Mouse (Mus musculus): ENCODE data around the gene Nek6.
A peak's percentile ranks its signal among the peaks of the same experiment; 100 is the strongest.

Nek6 gene

DNA sequence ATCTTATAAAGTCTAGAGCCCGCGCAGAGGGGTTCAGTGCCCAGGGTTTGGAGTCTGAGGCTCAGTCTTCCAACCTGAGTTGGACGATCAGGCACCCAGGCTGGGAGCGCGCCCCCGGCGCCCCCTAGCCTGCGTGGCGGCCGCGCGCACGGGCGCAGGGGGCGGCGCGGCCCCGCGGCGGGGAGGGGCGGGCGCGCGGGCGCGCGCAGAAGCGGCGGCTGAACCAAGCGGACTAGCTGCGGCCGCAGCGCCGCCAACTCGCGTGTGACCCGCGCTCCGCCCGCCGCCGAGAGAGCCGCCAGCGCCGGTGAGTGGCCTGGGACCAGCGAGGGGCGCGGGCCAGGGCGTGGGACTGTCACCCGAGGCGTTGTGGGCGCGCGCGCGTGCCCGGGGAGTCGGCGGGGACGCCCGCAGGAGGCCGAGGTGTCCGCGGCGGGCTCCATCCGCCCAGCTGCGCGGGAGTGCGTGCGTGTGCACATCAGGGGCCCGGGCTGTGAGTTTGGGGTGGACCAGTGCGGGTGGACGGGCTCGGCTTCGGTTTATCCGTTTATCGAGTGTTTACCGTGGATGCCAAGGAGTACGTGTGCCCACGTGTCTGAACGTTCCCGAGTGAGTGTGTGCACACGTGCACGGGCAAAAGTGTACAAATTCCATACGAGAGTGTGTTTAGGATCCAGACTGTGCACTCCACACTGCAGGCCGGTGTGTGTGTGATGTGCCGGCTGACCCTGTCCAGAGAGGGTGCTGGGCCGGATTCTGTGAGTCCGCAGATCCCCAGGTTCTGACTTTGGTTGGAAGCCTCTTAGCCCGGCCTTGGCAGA is at the start of gene Nek6:
Gene Nek6, plus strand, starts transcription at position 157 of the 821 bp plus-strand sequence.
- peak; percentile 50; the same call in 1 of the 2 replicates for ATAC-seq (ENCODE audit: insufficient number of reproducible peaks, low FRiP score, low TSS enrichment)

DNA sequence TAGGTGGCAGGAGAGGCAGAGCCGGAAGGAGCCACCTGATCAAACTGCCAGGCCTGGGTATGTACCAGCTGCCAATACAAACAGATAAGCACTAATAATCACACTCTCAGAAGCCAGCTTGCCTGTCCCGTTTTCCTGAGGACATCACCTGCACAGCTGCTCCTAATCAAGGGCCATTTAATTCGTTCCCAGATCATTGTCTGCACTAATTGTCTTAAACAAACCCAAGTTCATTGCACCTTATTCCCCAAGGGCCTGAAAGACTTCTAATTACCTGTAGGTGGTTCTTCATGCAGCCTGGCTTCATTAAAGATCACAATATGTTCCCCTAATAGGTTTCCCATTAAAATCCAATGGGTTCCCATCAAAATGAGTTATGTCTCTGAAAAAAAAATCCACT is 49.1 kb upstream of the Nek6 start:
- no peak for ATAC-seq (ENCODE audit: insufficient number of reproducible peaks, low FRiP score, low TSS enrichment)

DNA sequence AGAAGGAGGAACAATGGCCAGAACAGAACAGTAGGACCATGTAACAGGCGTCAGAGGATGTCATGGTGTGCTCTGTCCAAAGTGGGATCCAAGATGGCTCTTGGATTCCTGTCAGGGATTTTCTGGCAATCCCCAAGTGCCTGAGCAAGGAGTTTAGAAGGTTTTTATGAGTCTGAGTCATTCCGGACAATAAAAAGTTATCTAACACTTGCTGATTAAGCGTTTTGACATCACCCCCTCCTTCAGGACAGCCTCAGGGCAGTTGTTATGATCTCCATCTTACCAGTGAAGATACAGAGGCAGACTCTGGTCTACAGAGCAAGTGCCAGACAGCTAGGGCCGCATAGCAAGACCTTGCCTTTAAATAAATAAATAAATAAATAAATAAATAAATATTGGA is 42.6 kb upstream of the Nek6 start:
- no peak for ATAC-seq (ENCODE audit: insufficient number of reproducible peaks, low FRiP score, low TSS enrichment)

DNA sequence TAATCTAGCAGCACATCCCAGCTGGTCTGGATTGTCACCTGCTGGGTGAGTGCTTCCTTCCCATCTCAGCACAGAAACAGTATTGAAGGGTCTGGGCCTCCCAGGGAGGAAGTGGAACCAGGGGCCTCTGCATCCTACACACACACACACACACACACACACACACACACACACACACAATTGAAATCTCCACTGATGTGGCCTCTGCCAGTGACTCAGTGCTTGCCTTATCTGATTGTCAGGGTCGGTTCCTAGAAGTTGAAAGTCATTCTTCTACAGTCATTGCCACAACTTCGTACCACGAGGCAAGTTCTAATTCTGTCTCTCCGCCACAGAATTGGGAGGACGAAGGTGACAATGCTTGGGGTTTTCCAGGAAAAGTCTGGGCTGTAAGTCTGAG is 39.7 kb upstream of the Nek6 start:
- ATAC-seq (ENCODE audit: insufficient number of reproducible peaks, low FRiP score, low TSS enrichment), result no peak

DNA sequence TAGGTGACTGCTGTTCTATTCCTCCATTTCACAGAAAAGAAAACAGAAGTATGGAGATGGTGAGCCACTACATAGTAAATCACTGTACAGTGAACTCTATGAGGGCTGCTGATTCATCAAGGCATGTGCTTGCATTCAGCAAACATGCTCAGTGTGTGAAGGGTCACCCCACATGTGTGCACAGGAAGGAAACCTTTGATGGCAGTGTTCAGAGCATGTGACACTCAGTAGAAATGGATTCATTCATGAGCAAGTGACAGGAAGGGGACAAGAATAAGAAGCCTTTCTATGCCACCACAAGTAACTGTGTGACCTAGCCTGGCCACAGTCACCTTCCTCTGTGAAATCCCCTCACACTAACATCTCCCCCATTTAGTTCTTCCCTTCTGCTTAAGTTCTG is 38.6 kb upstream of the Nek6 start:
- ATAC-seq (ENCODE audit: insufficient number of reproducible peaks, low FRiP score, low TSS enrichment), result no peak

DNA sequence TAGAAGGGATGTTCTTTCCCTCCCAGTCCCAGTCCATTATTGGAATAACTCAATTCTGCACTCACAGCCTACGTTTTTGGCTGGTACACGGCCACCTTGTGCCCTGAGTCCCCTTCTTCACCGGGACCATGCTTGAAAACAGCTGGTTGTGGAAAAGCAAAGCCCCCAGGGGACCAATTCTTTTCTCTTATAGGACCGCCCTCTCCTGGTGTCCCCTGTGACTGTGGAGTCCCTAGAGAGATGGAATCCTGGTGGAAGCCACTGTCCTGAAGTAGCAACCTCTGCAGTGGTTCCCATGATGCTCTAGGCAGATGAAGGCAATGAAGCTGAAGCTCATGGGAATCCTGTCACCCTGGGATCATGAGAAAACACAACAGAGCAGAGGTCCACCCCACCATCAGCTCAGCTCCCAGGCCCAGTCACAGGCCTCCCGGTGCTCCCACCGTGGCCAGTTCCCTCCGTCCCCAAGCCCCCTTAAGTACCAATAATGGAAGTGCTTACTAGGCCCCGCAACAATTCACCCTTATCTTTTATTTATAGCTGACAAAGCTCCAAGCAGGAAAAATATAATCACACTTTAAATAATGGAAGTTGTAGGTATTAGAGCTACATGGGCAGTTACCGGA is 34.5 kb upstream of the Nek6 start:
- ATAC-seq (ENCODE audit: insufficient number of reproducible peaks, low FRiP score, low TSS enrichment), result no peak

DNA sequence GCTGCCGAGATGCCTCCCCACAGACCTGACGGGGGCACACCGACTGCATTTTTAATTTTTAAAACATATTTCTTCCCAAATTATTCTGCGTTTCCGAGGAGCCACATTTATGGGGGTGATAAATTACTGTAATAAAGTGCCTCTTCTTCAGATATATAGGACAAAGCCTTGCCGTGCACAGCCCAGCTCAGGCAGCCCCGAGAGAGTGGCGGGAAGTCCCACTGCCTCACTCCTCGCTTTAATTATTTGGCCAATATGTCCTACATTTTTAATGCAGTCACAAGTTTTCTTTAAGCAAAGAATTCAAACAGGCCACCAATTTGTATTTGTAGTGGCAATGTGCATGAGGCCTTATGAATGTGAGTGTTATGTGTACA is 34.0 kb upstream of the Nek6 start:
- no peak for ATAC-seq (ENCODE audit: insufficient number of reproducible peaks, low FRiP score, low TSS enrichment)

DNA sequence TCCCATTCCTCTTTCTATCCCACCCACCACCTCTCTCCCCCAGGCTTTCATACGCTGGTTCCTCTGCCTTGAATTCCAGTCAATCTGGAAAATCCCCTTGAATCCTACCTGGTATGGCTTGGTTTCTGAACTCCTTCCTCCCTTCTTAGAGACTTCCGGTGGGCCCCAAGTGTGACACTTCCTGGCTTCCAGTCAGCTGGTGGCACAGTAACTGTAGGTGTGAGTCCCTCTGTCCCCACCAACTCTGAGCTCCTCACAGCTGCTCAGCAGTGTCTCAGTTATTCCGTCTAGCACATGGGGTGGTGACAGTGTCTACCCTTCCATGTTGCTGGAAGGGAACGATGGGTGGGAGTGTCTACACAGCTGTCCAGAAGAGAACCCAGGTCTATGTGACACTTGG is 32.8 kb upstream of the Nek6 start:
- no peak for ATAC-seq (ENCODE audit: insufficient number of reproducible peaks, low FRiP score, low TSS enrichment)

DNA sequence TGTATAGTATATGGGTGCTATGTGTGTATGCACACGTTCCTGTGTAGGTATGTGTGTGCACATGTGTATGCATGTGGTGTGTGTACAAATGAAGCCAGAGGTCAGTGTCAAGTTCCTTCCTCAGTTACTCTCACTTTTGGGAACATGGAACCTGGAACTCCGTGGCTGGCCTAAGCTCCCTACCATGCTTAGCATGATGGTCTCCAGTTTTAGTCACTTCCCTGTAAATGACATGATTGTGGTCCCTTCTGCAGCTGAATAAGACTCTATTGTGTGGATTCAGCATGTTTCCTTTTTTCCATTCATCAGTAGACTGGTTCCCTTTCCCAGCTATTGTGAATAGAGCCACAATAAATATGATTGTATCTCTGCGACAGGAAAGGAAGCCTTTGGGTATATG is 31.9 kb upstream of the Nek6 start:
- no peak for ATAC-seq (ENCODE audit: insufficient number of reproducible peaks, low FRiP score, low TSS enrichment)

DNA sequence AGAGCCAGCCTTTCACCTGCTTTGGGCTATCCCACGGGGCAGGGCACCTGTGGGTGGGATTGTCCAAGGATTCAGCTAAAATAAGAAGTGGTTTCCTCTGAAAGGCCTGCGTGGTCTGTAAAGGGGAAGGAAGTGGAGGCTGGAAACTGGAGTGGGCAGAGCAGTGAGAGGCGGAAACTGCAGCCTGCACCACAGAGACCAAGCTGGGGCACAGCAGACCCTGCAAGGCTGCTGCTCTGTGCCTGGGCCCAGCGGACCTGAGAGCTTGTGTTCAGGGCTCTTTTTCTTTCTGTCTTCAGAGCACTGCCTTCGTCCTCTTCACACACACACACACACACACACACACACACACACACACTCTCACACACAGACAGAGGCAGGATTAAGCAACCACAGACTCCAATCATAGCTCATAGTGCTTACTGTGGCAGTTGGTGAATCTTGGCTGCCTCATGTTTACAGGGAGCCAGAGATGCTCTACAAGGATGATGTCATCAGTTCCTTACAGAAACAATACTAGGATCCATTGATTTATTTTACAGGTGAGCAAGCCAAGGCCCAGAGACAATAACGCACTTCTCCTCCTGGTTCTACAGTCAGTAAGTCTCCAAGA is 30.2 kb upstream of the Nek6 start:
- no peak for ATAC-seq (ENCODE audit: insufficient number of reproducible peaks, low FRiP score, low TSS enrichment)

DNA sequence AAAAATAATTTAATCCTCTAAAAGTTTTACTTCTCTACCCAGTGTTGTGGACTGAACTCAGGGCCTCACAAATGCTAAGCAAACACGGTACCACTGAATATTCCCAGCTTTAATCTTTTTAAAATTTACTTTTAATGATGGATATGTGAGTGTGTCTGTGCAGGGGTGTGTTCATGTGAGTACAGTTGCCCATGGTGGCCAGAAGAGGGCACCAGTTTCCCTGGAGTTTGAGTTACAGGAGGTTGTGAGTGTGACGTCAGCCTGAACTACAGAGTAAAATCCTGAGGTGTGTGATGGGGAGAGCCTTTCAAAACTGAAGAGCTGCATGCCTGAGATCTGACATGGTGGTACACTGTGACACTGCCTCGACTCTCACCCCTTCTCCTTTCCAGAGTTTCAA is 29.3 kb upstream of the Nek6 start:
- no peak for ATAC-seq (ENCODE audit: insufficient number of reproducible peaks, low FRiP score, low TSS enrichment)

DNA sequence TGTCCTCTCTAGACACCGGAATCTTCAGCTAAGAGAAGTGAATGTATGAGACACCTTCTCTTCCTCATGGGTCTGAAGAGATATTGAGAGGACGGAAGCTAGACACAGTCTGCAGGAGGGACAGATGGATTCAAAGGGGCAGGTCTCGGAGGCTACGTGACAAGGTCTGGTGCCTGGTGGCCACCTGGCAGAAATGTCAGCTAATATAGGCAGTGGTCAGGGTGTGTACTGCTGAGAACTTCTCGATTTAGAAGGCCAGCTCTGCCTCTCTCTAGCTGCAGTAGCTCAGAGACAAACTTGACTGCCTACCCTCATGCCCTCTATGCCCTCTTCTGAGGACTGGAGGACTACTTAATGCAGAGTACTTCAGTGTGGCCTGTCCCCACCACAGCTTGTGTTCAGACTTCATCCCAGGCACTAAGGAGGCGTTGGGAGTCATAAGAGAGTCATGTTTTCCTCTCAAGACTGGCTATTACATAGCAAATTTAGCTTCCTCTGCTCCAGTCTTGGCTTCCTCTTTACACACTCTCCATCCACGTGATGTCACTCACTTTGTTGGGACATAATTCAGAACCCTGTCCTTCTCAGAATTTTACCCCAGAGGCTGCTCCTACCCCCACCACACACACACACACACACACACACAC is 28.3 kb upstream of the Nek6 start:
- no peak for ATAC-seq (ENCODE audit: insufficient number of reproducible peaks, low FRiP score, low TSS enrichment)

DNA sequence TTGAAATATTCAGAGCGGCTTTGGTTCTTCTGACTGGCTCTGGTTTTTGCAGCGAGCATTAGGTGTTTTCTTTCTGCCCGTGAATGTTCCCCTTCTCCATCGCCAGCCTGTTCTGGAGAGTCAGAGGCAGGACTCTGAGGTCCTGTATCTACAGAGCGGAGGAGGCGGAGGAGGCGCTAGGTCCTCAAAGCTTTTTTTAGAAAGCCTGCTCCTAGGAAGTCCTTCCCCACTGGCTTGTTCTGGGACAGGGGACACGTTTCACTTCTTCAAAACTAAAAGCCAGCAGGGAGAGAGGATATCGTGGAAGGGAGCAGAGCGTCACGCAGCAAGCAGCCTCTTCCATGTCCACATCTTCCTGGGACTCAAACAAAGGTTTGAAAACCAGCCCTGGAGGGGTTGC is 26.9 kb upstream of the Nek6 start:
- no peak for ATAC-seq (ENCODE audit: insufficient number of reproducible peaks, low FRiP score, low TSS enrichment)

DNA sequence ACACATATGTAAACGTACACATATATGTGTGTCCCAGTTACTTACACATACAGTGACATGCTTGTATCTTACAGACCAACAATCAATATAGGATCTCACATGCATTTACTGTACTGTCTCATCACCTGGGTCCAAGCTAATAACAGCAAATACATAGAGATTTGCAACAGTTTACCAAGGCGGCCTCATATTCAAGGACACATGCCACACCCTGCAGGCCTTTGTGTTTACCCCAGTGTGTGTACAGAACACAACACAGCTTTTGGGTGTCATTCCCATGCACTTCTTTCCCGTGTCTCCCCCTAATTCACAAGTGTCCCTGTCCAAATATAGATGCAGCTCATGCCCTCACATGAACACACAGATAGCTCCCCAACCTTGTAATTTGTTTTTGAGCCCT is 26.0 kb upstream of the Nek6 start:
- no peak for ATAC-seq (ENCODE audit: insufficient number of reproducible peaks, low FRiP score, low TSS enrichment)

DNA sequence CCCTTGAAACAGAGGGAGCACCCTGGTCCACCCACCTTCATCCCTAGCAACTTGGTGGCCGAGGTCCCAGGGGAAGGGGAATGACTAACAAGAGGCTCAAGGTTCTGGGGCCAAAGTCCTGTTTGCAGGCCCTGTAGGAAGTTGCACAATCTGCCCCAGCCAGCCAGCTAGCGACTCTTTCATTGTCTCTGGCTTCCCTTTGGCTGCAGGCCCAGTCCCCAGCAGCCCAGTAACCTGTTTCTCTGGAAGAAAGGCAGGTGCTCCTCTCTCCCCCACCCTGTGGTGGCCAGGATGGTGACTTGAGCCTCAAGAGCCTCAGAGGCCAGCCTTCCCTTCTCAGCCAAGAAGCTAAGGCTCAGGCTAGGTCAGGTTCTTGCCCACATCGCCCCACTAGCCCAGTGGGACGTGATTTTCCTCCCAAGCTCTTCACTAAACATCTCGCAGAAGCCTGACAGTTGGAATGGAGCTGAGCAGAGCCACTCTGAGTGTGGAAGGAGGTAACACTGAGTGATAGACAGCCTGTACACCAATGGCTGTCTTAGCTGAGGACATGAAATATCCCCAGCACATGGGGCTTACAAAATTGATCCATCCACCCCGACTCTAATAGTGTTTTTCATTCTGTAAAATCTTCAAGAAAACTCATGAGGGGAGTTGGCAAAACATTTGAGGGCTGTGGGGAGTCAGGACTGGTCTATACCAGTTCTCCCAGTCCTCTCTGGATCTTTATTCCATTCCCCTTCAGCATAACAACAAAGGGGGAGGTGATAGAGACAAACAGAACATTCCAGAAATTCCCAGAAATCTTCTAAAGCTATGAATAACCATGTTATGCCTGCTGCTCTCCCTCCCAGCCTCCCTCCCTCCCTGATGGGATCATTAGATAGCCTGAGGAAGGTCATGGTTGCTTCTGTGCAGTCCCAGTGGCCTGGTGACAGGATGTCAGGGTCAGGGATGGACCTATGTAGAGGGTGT is 25.2 kb upstream of the Nek6 start:
- ATAC-seq (ENCODE audit: insufficient number of reproducible peaks, low FRiP score, low TSS enrichment), result peak; percentile 78

DNA sequence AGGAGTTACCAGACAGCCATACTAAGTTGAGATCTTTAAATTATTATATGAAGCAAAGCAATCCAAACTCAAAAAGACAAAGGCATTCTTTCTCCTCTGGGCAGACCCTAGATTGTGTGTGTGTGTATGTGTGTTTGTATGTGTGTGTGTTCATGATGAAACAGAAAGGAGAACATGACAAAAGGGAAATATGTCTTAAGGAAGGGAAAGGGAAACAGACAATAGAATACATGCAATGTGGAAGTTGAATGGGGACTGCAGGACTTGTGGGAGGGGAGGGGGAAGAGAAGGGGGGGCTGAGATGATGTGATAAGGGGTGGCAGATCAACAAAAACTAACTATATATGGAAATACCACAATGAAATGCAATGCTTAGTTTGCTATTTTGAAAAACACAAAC is 13.8 kb upstream of the Nek6 start:
- ATAC-seq (ENCODE audit: insufficient number of reproducible peaks, low FRiP score, low TSS enrichment), result no peak

DNA sequence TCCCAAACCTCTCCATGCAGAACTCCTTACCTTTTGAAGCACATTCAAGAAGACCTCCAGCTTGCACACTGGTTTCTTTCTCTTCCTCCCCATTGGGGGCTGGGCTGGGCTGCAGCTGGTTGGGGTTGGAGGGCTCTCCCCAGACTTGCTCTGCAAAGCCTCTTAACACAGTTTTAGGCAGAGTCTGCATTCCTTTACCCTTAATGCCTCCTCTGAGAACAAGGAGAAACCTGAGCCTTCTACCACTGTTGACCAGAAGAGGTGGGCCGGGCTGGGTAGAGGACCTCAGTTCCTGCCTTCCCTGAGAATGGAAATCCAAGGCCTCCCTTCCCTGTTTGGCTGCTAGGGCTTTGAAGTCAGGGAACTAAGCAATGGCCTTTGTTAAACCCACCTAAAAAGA is 9.8 kb upstream of the Nek6 start:
- ATAC-seq (ENCODE audit: insufficient number of reproducible peaks, low FRiP score, low TSS enrichment), result no peak

DNA sequence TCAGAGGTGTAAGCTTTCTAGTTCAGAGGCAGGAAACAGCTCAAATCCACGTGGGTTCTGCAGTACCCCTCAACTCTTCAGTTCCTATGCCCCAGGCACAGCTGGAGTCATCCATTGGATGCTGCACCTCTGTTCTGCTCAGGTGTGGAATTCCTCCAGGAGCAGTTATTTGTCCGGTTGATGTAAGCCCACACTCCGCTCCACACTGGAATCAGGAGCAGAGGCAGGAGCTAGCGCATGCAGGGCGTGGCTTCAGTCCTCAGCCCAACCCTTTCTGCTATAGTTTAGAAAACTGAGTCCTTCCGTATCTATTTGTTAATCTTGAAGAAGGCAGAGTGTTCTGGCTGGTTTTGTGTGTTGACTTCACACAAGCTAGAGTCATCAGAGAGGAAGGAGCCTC is 9.3 kb upstream of the Nek6 start:
- no peak for ATAC-seq (ENCODE audit: insufficient number of reproducible peaks, low FRiP score, low TSS enrichment)

DNA sequence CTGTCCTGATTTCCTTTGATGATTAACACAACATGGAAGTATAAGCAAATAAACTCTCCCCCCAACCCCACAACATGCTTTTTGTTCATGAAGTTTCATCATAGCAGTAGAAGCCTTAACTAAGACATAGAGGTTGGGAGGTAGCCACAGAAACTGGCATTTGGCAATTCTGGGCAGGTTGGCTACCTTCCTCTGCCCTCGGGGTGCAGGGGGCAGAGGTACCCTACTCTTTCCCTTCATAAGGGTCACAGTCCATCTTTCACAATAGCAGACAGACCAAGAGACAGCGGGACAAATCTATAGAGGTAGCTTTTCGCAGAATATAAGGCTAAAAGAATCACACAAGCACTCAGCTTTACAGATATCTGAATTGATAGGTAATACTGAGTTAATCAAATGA is 8.7 kb upstream of the Nek6 start:
- ATAC-seq (ENCODE audit: insufficient number of reproducible peaks, low FRiP score, low TSS enrichment), result no peak

DNA sequence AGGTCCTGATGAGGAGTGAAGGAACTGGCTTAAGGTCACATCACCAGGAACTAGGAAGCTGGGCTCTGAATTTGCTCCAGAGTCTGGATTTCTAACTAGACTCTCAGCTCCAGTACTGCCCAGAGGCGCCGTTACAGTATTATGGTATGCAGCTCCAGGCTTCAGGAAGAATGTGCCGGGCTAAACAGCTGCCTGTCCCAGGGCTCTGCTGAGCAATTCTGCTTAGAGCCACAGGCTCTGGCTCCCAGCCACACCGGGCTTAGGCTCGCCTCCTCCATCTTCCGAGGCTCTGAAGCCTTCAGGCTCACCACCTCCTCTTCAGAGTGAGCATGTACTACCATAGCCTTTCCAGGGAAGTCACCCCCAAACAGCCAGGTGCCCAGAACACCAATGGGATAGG is 7.1 kb upstream of the Nek6 start:
- ATAC-seq (ENCODE audit: insufficient number of reproducible peaks, low FRiP score, low TSS enrichment), result no peak
